Mouse (Mus musculus) liver, embryonic 11.5 days (tissue): ENCODE measurements around the gene Plcb2. TPM values are rescaled to one million over a fixed set of nuclear protein-coding genes. Genes with fewer than 3 reads are reported as not detected.

ENCODE experiments used
- ATAC-seq: fragments of 200-750 bp; cut with Nextera tagmentation; replicated peaks from 2 replicates; pipeline ENCODE4 v1.8.0; 2017; ENCODE audit warnings: moderate number of reproducible peaks, mild to moderate bottlenecking, moderate TSS enrichment, moderate library complexity; ENCODE audit not compliant: low FRiP score
- DNase-seq: peaks from one replicate; pipeline ENCODE4 v3.0.0-alpha.2; 2017; ENCODE audit warnings: low spot score
- H3K27ac ChIP-seq: fragments of 300-500 bp; sonication (generic); 2 replicates; pipeline ENCODE4 v1.5.1; 2014; ENCODE audit warnings: mild to moderate bottlenecking, low read depth, low read length, control low read depth
- H3K27me3 ChIP-seq: fragments of 300-500 bp; sonication (generic); replicated peaks from 2 replicates; pipeline ENCODE4 v1.6.1; 2014; ENCODE audit warnings: low read length, mixed read lengths; ENCODE audit not compliant: control insufficient read depth, insufficient read depth
- H3K36me3 ChIP-seq: fragments of 300-500 bp; sonication (generic); 2 replicates; pipeline ENCODE4 v1.6.1; 2014; ENCODE audit warnings: mild to moderate bottlenecking, low read length, moderate library complexity, mixed read lengths; ENCODE audit not compliant: control insufficient read depth, insufficient read depth
- H3K4me1 ChIP-seq: fragments of 300-500 bp; sonication (generic); replicated peaks from 2 replicates; pipeline ENCODE4 v1.6.1; 2014; ENCODE audit warnings: low read length, mixed read lengths; ENCODE audit not compliant: control insufficient read depth, insufficient read depth
- H3K4me2 ChIP-seq: fragments of 300-500 bp; sonication (generic); 2 replicates; pipeline ENCODE4 v1.6.1; 2014; ENCODE audit warnings: mild to moderate bottlenecking, control low read depth, moderate library complexity
- H3K4me3 ChIP-seq: fragments of 300-500 bp; sonication (generic); 2 replicates; pipeline ENCODE4 v1.5.1; 2014; ENCODE audit warnings: low read depth, low read length, control low read depth
- H3K9ac ChIP-seq: fragments of 300-500 bp; sonication (generic); 2 replicates; pipeline ENCODE4 v1.6.1; 2014; ENCODE audit warnings: low read depth, low read length, control low read depth
- H3K9me3 ChIP-seq: fragments of 300-500 bp; sonication (generic); 2 replicates; pipeline ENCODE4 v1.6.1; 2016; ENCODE audit warnings: low read length, inconsistent platforms, mixed read lengths; ENCODE audit not compliant: control insufficient read depth
- WGBS: fragments of 180-500 bp; shearing (Covaris S2); extraction: QIAGEN DNeasy Blood & Tissue Kit; methylation state at CpG from one replicate; pipeline ENCODE4 v1.1.7; 2014; 5-methylcytosine and 5-hydroxymethylcytosine counted together
- polyA plus RNA-seq: library from polyadenylated mRNA; unstranded; fragments of >200 nt; fragmentation: Nextera tagmentation; extraction: Ambion mirVana; gene quantifications from 2 replicates; pipeline ENCODE4 v1.2.1, GENCODE M21; 2014

The Plcb2 gene
- polyA plus RNA-seq, 1 experiment from 2014 or later: 3.5 TPM

- H3K9ac ChIP-seq: no peak overlapping the region
- peaks cover 23% of the 10 kb centered on the region for H3K27me3 ChIP-seq
- WGBS: 84% methylated on average over 19 of the region's 19 CpGs
- H3K4me1 ChIP-seq: no peaks in the 10 kb centered on the region; the same call in 1 of the 2 replicates
- ATAC-seq (no peak), DNase-seq (no peak)
- no peak overlapping the region for H3K4me3 ChIP-seq
- no peak overlapping the region for H3K27ac ChIP-seq
- H3K36me3 ChIP-seq: no peaks in the 10 kb centered on the region
- H3K9me3 ChIP-seq: no peaks in the 10 kb centered on the region
- no peak overlapping the region for H3K4me2 ChIP-seq
These were observed 34.8 kb downstream of the Plcb2 start for GRCm38 (mm10) chr2:118693370-118693966.

- H3K4me2 ChIP-seq: no peak overlapping the region
- WGBS: 81% methylated on average over 10 of the region's 10 CpGs
- H3K9me3 ChIP-seq: no peaks in the 10 kb centered on the region
- H3K27me3 ChIP-seq: 0 out of 2 replicates have a peak, but pooled peaks cover 5% of the 10 kb centered on the region
- H3K4me3 ChIP-seq: no peak overlapping the region
- ATAC-seq (no peak), DNase-seq (no peak)
- H3K36me3 ChIP-seq: no peaks in the 10 kb centered on the region
- H3K27ac ChIP-seq: no peak overlapping the region
- no peaks in the 10 kb centered on the region for H3K4me1 ChIP-seq
- H3K9ac ChIP-seq: no peak overlapping the region
These were observed 38.4 kb downstream of the Plcb2 start for GRCm38 (mm10) chr2:118689875-118690274.

GRCm38 (mm10) chr2:118687791-118688190, 40.4 kb downstream of the Plcb2 start:
- no peak overlapping the region for H3K9ac ChIP-seq
- no peaks in the 10 kb centered on the region for H3K36me3 ChIP-seq
- no peak overlapping the region for H3K27ac ChIP-seq
- WGBS: 85% methylated on average over 3 of the region's 3 CpGs
- H3K27me3 ChIP-seq: 0 out of 2 replicates have a peak, but pooled peaks cover 2% of the 10 kb centered on the region
- H3K4me1 ChIP-seq: no peaks in the 10 kb centered on the region
- H3K4me2 ChIP-seq: no peak overlapping the region
- no peak for DNase-seq
- H3K9me3 ChIP-seq: no peaks in the 10 kb centered on the region
- ATAC-seq: no peak
- H3K4me3 ChIP-seq: no peak overlapping the region

- 82% methylated on average over 8 of the region's 8 CpGs for WGBS
- DNase-seq: no peak
- 0 out of 2 replicates have a peak, but pooled peaks cover 2% of the 10 kb centered on the region for H3K4me1 ChIP-seq
These were observed 41.5 kb downstream of the Plcb2 start for GRCm38 (mm10) chr2:118686693-118687092.

GRCm38 (mm10) chr2:118685088-118685487, 43.1 kb downstream of the Plcb2 start:
- H3K9me3 ChIP-seq: no peaks in the 10 kb centered on the region
- 0 out of 2 replicates have a peak, but pooled peaks cover 2% of the 10 kb centered on the region for H3K27me3 ChIP-seq
- H3K36me3 ChIP-seq: no peaks in the 10 kb centered on the region
- no peak overlapping the region for H3K4me3 ChIP-seq
- H3K27ac ChIP-seq: no peak overlapping the region
- 0 out of 2 replicates have a peak, but pooled peaks cover 2% of the 10 kb centered on the region for H3K4me1 ChIP-seq
- ATAC-seq: no peak
- H3K9ac ChIP-seq: no peak overlapping the region
- WGBS: 88% methylated on average over 4 of the region's 4 CpGs
- no peak for DNase-seq
- H3K4me2 ChIP-seq: no peak overlapping the region

More at GRCm38 (mm10) chr2:118686693-118687092, 41.5 kb downstream of the Plcb2 start:
- no peak overlapping the region for H3K9ac ChIP-seq
- no peak overlapping the region for H3K27ac ChIP-seq
- H3K27me3 ChIP-seq: 0 out of 2 replicates have a peak, but pooled peaks cover 2% of the 10 kb centered on the region
- no peaks in the 10 kb centered on the region for H3K36me3 ChIP-seq
- H3K4me3 ChIP-seq: no peak overlapping the region
- no peak for ATAC-seq
- no peak overlapping the region for H3K4me2 ChIP-seq
- no peaks in the 10 kb centered on the region for H3K9me3 ChIP-seq

- no peak overlapping the region for H3K9ac ChIP-seq
- WGBS: 42% methylated on average over 8 of the region's 8 CpGs
- no peak for ATAC-seq
These were observed 45.5 kb downstream of the Plcb2 start for GRCm38 (mm10) chr2:118682544-118683260.

GRCm38 (mm10) chr2:118680926-118681325, 47.3 kb downstream of the Plcb2 start:
- DNase-seq: no peak
- peaks cover 32% of the 10 kb centered on the region for H3K27me3 ChIP-seq
- 90% methylated on average over 6 of the region's 6 CpGs for WGBS

More at GRCm38 (mm10) chr2:118682544-118683260, 45.5 kb downstream of the Plcb2 start:
- Histone ChIP-seq H3K4me2 (no peak overlapping the region), H3K27me3 (peaks cover 14% of the 10 kb centered on the region), H3K9me3 (no peaks in the 10 kb centered on the region), H3K36me3 (no peaks in the 10 kb centered on the region), H3K4me3 (no peak overlapping the region), H3K4me1 (peaks cover 3% of the 10 kb centered on the region), H3K27ac (no peak overlapping the region)
- no peak for DNase-seq

GRCm38 (mm10) chr2:118679577-118679976, 48.7 kb downstream of the Plcb2 start:
- Histone ChIP-seq H3K27ac (no peak overlapping the region), H3K27me3 (peaks cover 43% of the 10 kb centered on the region), H3K36me3 (no peaks in the 10 kb centered on the region), H3K4me3 (no peak overlapping the region), H3K9ac (no peak overlapping the region), H3K4me1 (peaks cover 16% of the 10 kb centered on the region), H3K4me2 (no peak overlapping the region), H3K9me3 (no peaks in the 10 kb centered on the region)
- ATAC-seq (no peak), DNase-seq (no peak)
- WGBS: 75% methylated on average over 3 of the region's 3 CpGs

More at GRCm38 (mm10) chr2:118680926-118681325, 47.3 kb downstream of the Plcb2 start:
- Histone ChIP-seq H3K9ac (no peak overlapping the region), H3K4me2 (no peak overlapping the region), H3K4me3 (no peak overlapping the region), H3K9me3 (no peaks in the 10 kb centered on the region), H3K27ac (no peak overlapping the region), H3K4me1 (peaks cover 16% of the 10 kb centered on the region), H3K36me3 (no peaks in the 10 kb centered on the region)
- no peak for ATAC-seq
